Mouse (Mus musculus) large intestine, adult 2 months (tissue): ENCODE data around the gene Olfr1275. TPM values are rescaled to one million over a fixed set of nuclear protein-coding genes. Genes with fewer than 3 reads are reported as not detected.

Experiments
- DNase-seq: peaks from one replicate; pipeline ENCODE4 v3.0.0-alpha.2; 2012; ENCODE audit warnings: low read depth, low spot score
- WGBS: fragments of 180-500 bp; shearing (Covaris S2); methylation state at CpG from one replicate; pipeline ENCODE4 v1.1.7; 2018; 5-methylcytosine and 5-hydroxymethylcytosine counted together
- polyA plus RNA-seq: library from polyadenylated mRNA; depleted of rRNA; stranded (reverse); fragments of >200 nt; gene quantifications from 2 replicates; pipeline ENCODE4 v1.2.3, GENCODE M21; 2012; rRNA removed

Olfr1275 gene
- not detected in 2 replicates for polyA plus RNA-seq

GRCm38 (mm10) chr2:111235186-111235585, at the start of gene Olfr1275:
Olfr1275 (minus strand) TSS chr2:111235286.
- 87% methylated on average over 1 of the region's 1 CpGs for WGBS
- no peak for DNase-seq

GRCm38 (mm10) chr2:111274006-111274405, 38.9 kb upstream of the Olfr1275 start, which contains the start of gene Olfr1277:
Olfr1277 (minus strand) TSS chr2:111274106.
- 69% methylated on average over 2 of the region's 2 CpGs for WGBS
- DNase-seq: no peak

DNA sequence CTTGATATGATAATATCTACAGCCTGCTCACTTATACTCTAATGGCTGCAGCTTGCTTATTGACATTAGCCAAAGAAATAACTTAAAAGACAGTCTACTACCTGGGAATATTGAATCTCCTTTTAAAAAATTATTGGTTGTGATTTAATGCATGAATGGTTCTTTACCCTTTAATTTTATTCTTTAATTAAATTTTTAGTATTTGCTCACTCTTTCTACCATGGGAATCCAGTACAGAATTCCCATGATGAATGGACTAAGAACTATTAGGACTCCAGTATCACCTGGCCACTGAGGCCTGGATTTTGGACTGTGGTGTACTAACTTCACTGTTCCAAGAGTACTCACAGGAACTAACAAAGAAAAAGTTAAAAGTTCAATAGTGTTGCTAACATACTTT, 19.1 kb upstream of the Olfr1275 start, which contains the start of gene Olfr1276:
Gene Olfr1276 (plus strand): TSS at position 301 of the 400 bp plus-strand sequence.
- DNase-seq: no peak

DNA sequence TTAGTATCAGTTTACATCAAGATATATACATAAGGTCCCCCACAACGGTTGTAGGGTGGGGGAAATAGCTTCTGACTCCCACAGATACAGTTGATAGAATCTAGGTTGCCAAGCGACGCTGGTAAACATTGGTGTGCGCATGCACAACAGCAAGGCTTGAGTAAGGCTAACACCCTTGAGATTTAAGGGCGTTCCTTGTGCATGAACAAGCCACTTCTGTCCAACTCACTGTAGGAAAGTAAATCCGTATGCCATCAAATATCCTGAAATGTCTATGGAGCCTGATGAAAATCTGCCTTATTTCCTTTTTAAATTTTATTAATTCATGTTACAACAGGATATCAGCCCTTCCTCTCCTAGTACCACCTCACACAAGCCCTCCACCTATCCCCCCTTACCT, 5.6 kb downstream of the Olfr1275 start, which contains the start of gene 4930430A15Rik:
Gene 4930430A15Rik (minus strand): TSS at position 101 of the 400 bp plus-strand sequence.
- WGBS: 81% methylated on average over 6 of the region's 6 CpGs
- DNase-seq: no peak

GRCm38 (mm10) chr2:111182068-111182467, 53.0 kb downstream of the Olfr1275 start:
- 93% methylated on average over 11 of the region's 11 CpGs for WGBS
- DNase-seq: no peak

Other genes starting within 250 kb of the Olfr1275 start
- gene Gm13941, start 129.3 kb downstream of the Olfr1275 start, polyA plus RNA-seq: not detected in 2 replicates
- gene Gm15130, start 82.3 kb downstream of the Olfr1275 start, polyA plus RNA-seq: not detected in 2 replicates
- not detected in 2 replicates for gene 4930430A15Rik, start 5.7 kb downstream of the Olfr1275 start, polyA plus RNA-seq
- not detected in 2 replicates for gene Olfr1276, start 19.2 kb upstream of the Olfr1275 start, polyA plus RNA-seq
- not detected in 2 replicates for gene Olfr1277, start 38.8 kb upstream of the Olfr1275 start, polyA plus RNA-seq
- gene Olfr1278, start 54.9 kb upstream of the Olfr1275 start, polyA plus RNA-seq: not detected in 2 replicates
- gene Olfr1279, start 65.3 kb upstream of the Olfr1275 start, polyA plus RNA-seq: not detected in 2 replicates
- not detected in 2 replicates for gene Olfr1280, start 78.7 kb upstream of the Olfr1275 start, polyA plus RNA-seq
- gene Olfr1281, start 91.2 kb upstream of the Olfr1275 start, polyA plus RNA-seq: not detected in 2 replicates
- not detected in 2 replicates for gene Olfr1282, start 100.8 kb upstream of the Olfr1275 start, polyA plus RNA-seq
- gene Olfr1283, start 131.5 kb upstream of the Olfr1275 start, polyA plus RNA-seq: not detected in 2 replicates
- not detected in 2 replicates for gene Olfr1284, start 140.2 kb upstream of the Olfr1275 start, polyA plus RNA-seq
- gene Olfr1286, start 187.8 kb upstream of the Olfr1275 start, polyA plus RNA-seq: not detected in 2 replicates
- gene Olfr1287, start 213.9 kb upstream of the Olfr1275 start, polyA plus RNA-seq: not detected in 2 replicates
- not detected in 2 replicates for gene Olfr1288, start 238.8 kb upstream of the Olfr1275 start, polyA plus RNA-seq
- not detected in 2 replicates for gene Olfr1289, start 245.5 kb upstream of the Olfr1275 start, polyA plus RNA-seq